Mouse (Mus musculus) MEL (cell line): ENCODE data around the gene Gm10840. TPM values are rescaled to one million over a fixed set of nuclear protein-coding genes. Genes with fewer than 3 reads are reported as not detected.

ENCODE experiments used
- DNase-seq: peaks from one replicate; pipeline ENCODE4 v3.0.0; 2011; ENCODE audit warnings: low read depth, low spot score
- H3K27ac ChIP-seq: 2 replicates; pipeline ENCODE4 v1.5.1; 2012; ENCODE audit warnings: low read depth, mild to moderate bottlenecking, control low read depth, low read length, moderate library complexity; ENCODE audit not compliant: control insufficient read depth
- H3K27me3 ChIP-seq, 2 experiments: fragments of 150-350 bp in 1 of 2; sonication (generic) in 1 of 2; 2 replicates each; pipeline ENCODE4 v1.6.1; 2012; ENCODE audit warnings: low read length in 2 of 2, mild to moderate bottlenecking in 2 of 2, improper control_type of control experiment in 1 of 2, moderate library complexity in 1 of 2; ENCODE audit not compliant: insufficient read depth in 2 of 2, control insufficient read depth in 1 of 2
- H3K36me3 ChIP-seq, 2 experiments: 2 replicates each; pipeline ENCODE4 v1.6.1; 2012 to 2014; ENCODE audit warnings: low read length in 2 of 2, improper control_type of control experiment in 1 of 2, inconsistent platforms in 1 of 2, mild to moderate bottlenecking in 1 of 2; ENCODE audit not compliant: insufficient read depth in 2 of 2, control insufficient read depth in 1 of 2
- H3K4me1 ChIP-seq, 2 experiments: fragments of 150-350 bp in 1 of 2; sonication (generic) in 1 of 2; 2 replicates each; pipeline ENCODE4 v1.6.1; 2012; ENCODE audit warnings: low read length in 2 of 2, improper control_type of control experiment in 1 of 2, mild to moderate bottlenecking in 1 of 2; ENCODE audit not compliant: insufficient read depth in 2 of 2, control insufficient read depth in 1 of 2
- H3K4me3 ChIP-seq, 2 experiments: fragments of 150-350 bp in 1 of 2; sonication (generic) in 1 of 2; 2 replicates each; pipeline ENCODE4 v1.5.1; 2012; ENCODE audit warnings: low read depth in 2 of 2, low read length in 2 of 2, mild to moderate bottlenecking in 2 of 2, moderate library complexity in 2 of 2, control low read depth in 1 of 2, improper control_type of control experiment in 1 of 2; ENCODE audit not compliant: control insufficient read depth in 1 of 2, insufficient read depth in 1 of 2
- H3K79me2 ChIP-seq: 2 replicates; pipeline ENCODE4 v1.6.1; 2012; ENCODE audit warnings: mild to moderate bottlenecking, low read length, moderate library complexity; ENCODE audit not compliant: control insufficient read depth, poor library complexity, insufficient read depth
- H3K9ac ChIP-seq: 2 replicates; pipeline ENCODE4 v1.6.1; 2012; ENCODE audit warnings: low read depth, mild to moderate bottlenecking, control low read depth, low read length, moderate library complexity; ENCODE audit not compliant: control insufficient read depth, poor library complexity, severe bottlenecking
- H3K9me3 ChIP-seq: fragments of 150-350 bp; sonication (generic); replicated peaks from 2 replicates; pipeline ENCODE4 v1.6.1; 2012; ENCODE audit warnings: mild to moderate bottlenecking, low read length, improper control_type of control experiment, moderate library complexity; ENCODE audit not compliant: insufficient read depth
- BHLHE40 ChIP-seq: IDR thresholded peaks from 2 replicates; pipeline ENCODE4 v1.6.1; 2012; ENCODE audit warnings: low read depth, mild to moderate bottlenecking, inconsistent platforms, low read length, improper control_type of control experiment, borderline replicate concordance
- CTCF ChIP-seq, 3 experiments: IDR thresholded peaks in 2 of 3; conservative IDR thresholded peaks in 1 of 3; 2 replicates each; pipeline ENCODE4 v1.5.1; 2011 to 2012; ENCODE audit warnings: low read length in 3 of 3, low read depth in 2 of 3, mild to moderate bottlenecking in 2 of 3, improper control_type of control experiment in 1 of 3, inconsistent platforms in 1 of 3, mixed read lengths in 1 of 3, moderate library complexity in 1 of 3; ENCODE audit not compliant: control insufficient read depth in 1 of 3, insufficient read depth in 1 of 3, poor library complexity in 1 of 3, severe bottlenecking in 1 of 3
- ELF1 ChIP-seq: IDR thresholded peaks from 2 replicates; pipeline ENCODE4 v1.6.1; 2014; ENCODE audit warnings: low read depth, mild to moderate bottlenecking, inconsistent platforms, low read length, improper control_type of control experiment, moderate library complexity
- EP300 ChIP-seq, 2 experiments: IDR thresholded peaks; 2 replicates each; pipeline ENCODE4 v1.6.1; 2011; ENCODE audit warnings: improper control_type of control experiment in 2 of 2, low read length in 2 of 2, low read depth in 1 of 2, mild to moderate bottlenecking in 1 of 2
- GABPA ChIP-seq: IDR thresholded peaks from 2 replicates; pipeline ENCODE4 v1.6.1; 2012; ENCODE audit warnings: low read depth, mild to moderate bottlenecking, inconsistent platforms, low read length, improper control_type of control experiment, moderate library complexity
- GATA1 ChIP-seq: IDR thresholded peaks from 2 replicates; pipeline ENCODE4 v1.6.1; 2011; ENCODE audit warnings: low read depth, low read length, improper control_type of control experiment
- HCFC1 ChIP-seq: IDR thresholded peaks from 2 replicates; pipeline ENCODE4 v1.6.1; 2012; ENCODE audit warnings: low read depth, mild to moderate bottlenecking, inconsistent platforms, low read length, improper control_type of control experiment, moderate library complexity
- KAT2A ChIP-seq: conservative IDR thresholded peaks from 2 replicates; pipeline ENCODE4 v1.6.1; 2012; ENCODE audit warnings: low read depth, low read length, improper control_type of control experiment, inconsistent platforms
- MAFK ChIP-seq: IDR thresholded peaks from 2 replicates; pipeline ENCODE4 v1.6.1; 2011; ENCODE audit warnings: low read depth, mild to moderate bottlenecking, low read length, improper control_type of control experiment, borderline replicate concordance
- MAX ChIP-seq: IDR thresholded peaks from 2 replicates; pipeline ENCODE4 v1.6.1; 2011; ENCODE audit warnings: low read length, improper control_type of control experiment
- MEF2A ChIP-seq: IDR thresholded peaks from 2 replicates; pipeline ENCODE4 v1.6.1; 2014; ENCODE audit warnings: low read depth, mild to moderate bottlenecking, inconsistent platforms, low read length, improper control_type of control experiment; ENCODE audit not compliant: poor library complexity, insufficient replicate concordance, severe bottlenecking; ENCODE audit errors: extremely low read depth
- MYB ChIP-seq: IDR thresholded peaks from 2 replicates; pipeline ENCODE4 v1.6.1; 2011; ENCODE audit warnings: mild to moderate bottlenecking, low read depth, low read length, improper control_type of control experiment
- NELFE ChIP-seq: IDR thresholded peaks from 2 replicates; pipeline ENCODE4 v1.6.1; 2011; ENCODE audit warnings: low read depth, low read length, improper control_type of control experiment
- NRF1 ChIP-seq: IDR thresholded peaks from 2 replicates; pipeline ENCODE4 v1.6.1; 2014; ENCODE audit warnings: low read depth, mild to moderate bottlenecking, inconsistent platforms, low read length, improper control_type of control experiment, moderate library complexity; ENCODE audit not compliant: poor library complexity, insufficient read depth, severe bottlenecking
- POLR2A ChIP-seq, 2 experiments: IDR thresholded peaks; 2 replicates each; pipeline ENCODE4 v1.6.1; 2011 to 2012; ENCODE audit warnings: low read length in 2 of 2, mild to moderate bottlenecking in 2 of 2, control low read depth in 1 of 2, improper control_type of control experiment in 1 of 2, low read depth in 1 of 2, moderate library complexity in 1 of 2; ENCODE audit not compliant: control insufficient read depth in 1 of 2, insufficient read depth in 1 of 2, poor library complexity in 1 of 2
- RAD21 ChIP-seq: IDR thresholded peaks from 2 replicates; pipeline ENCODE4 v1.6.1; 2011; ENCODE audit warnings: mild to moderate bottlenecking, low read depth, low read length, improper control_type of control experiment
- RCOR1 ChIP-seq: IDR thresholded peaks from 2 replicates; pipeline ENCODE4 v1.6.1; 2012; ENCODE audit warnings: low read depth, mild to moderate bottlenecking, inconsistent platforms, low read length, improper control_type of control experiment
- SIN3A ChIP-seq: IDR thresholded peaks from 2 replicates; pipeline ENCODE4 v1.6.1; 2012; ENCODE audit warnings: low read length, improper control_type of control experiment, inconsistent platforms
- SMC3 ChIP-seq: IDR thresholded peaks from 2 replicates; pipeline ENCODE4 v1.6.1; 2011; ENCODE audit warnings: low read depth, low read length, improper control_type of control experiment
- TAL1 ChIP-seq: IDR thresholded peaks from 2 replicates; pipeline ENCODE4 v1.6.1; 2012; ENCODE audit warnings: mild to moderate bottlenecking, inconsistent platforms, low read length, moderate library complexity, mixed read lengths
- TBP ChIP-seq: IDR thresholded peaks from 2 replicates; pipeline ENCODE4 v1.8.0; 2011; ENCODE audit warnings: low read depth, low read length, improper control_type of control experiment
- TCF12 ChIP-seq: IDR thresholded peaks from 2 replicates; pipeline ENCODE4 v1.6.1; 2014; ENCODE audit warnings: low read depth, mild to moderate bottlenecking, inconsistent platforms, low read length, improper control_type of control experiment, moderate library complexity
- USF2 ChIP-seq, 2 experiments: IDR thresholded peaks; 2 replicates each; pipeline ENCODE4 v1.6.1; 2011 to 2012; ENCODE audit warnings: improper control_type of control experiment in 2 of 2, low read length in 2 of 2, borderline replicate concordance in 1 of 2, inconsistent platforms in 1 of 2, low read depth in 1 of 2, mild to moderate bottlenecking in 1 of 2; ENCODE audit not compliant: insufficient read depth in 1 of 2
- ZC3H11A ChIP-seq: IDR thresholded peaks from 2 replicates; pipeline ENCODE4 v1.6.1; 2012; ENCODE audit warnings: low read depth, mild to moderate bottlenecking, inconsistent platforms, low read length, improper control_type of control experiment
- ZKSCAN1 ChIP-seq: IDR thresholded peaks from 2 replicates; pipeline ENCODE4 v1.6.1; 2012; ENCODE audit warnings: low read depth, mild to moderate bottlenecking, inconsistent platforms, low read length, improper control_type of control experiment, moderate library complexity
- polyA plus RNA-seq, 2 experiments: library from polyadenylated mRNA; stranded (reverse) in 1 of 2; unstranded in 1 of 2; fragments of >175 nt in 1 of 2; fragments of >200 nt in 1 of 2; gene quantifications; 2 replicates each; pipeline versions ENCODE4 v1.2.1 to v1.2.4; 2012; ENCODE audit warnings: low replicate concordance in 2 of 2, low read depth in 1 of 2; ENCODE audit not compliant: insufficient read length in 2 of 2, insufficient read depth in 1 of 2, missing spikeins in 1 of 2
- total RNA-seq: library from RNA; depleted of rRNA; stranded (reverse); fragments of 300-350 nt; gene quantifications from 2 replicates; pipeline ENCODE4 v1.2.3, GENCODE M21; 2012

Gene Gm10840
- total and polyA plus RNA-seq, 3 experiments: not detected

DNA sequence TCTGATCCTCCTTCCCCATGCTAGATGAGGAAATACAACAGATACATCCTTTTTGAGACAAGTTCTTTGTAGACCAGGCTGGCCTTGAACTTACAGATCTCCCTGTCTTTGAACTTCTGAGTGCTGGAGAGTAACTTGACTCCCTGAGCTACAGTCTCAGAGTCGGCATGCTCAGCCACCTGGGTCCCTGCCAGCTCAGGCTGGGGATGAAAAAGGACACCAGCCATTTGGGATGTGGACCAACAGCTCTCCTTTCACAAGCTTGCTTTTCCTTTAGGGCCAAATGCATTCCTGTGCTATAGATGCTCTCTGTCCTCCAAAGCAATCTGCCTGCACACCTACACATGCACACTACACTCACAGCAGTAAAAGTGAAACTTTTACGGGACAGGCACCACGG lies 14.4 kb downstream of the Gm10840 start:
- Histone ChIP-seq H3K79me2 (no peaks in the 10 kb centered on the region), H3K36me3 (peaks cover 0 to 47% of the 10 kb centered on the region in 2 experiments; a peak in 3 of 4 replicates), H3K27me3 (no peaks in the 10 kb centered on the region), H3K27ac (no peak overlapping the region), H3K9me3 (no peaks in the 10 kb centered on the region), H3K9ac (no peak overlapping the region), H3K4me3 (no peak overlapping the region), H3K4me1 (peaks cover 28 to 48% of the 10 kb centered on the region in 2 experiments)
- TF ChIP-seq TBP (no peak), MYB (no peak), CTCF (IDR thresholded peaks at IDR 0.05 in 2 of 3, conservative IDR thresholded peaks at IDR 0.05 in 1 of 3; ENCODE audit: control insufficient read depth in 1 of 3, insufficient read depth in 1 of 3, low read depth in 2 of 3, low read length in 3 of 3, poor library complexity in 1 of 3, severe bottlenecking in 1 of 3) (no peak), TCF12 (no peak), SMC3 (no peak), GATA1 (no peak), ZKSCAN1 (no peak), ZC3H11A (no peak), NELFE (no peak), GABPA (no peak), NRF1 (no peak), RAD21 (no peak), TAL1 (no peak), EP300 (IDR thresholded peaks at IDR 0.05; ENCODE audit: low read depth in 1 of 2, low read length in 2 of 2) (no peak), USF2 (IDR thresholded peaks at IDR 0.05; ENCODE audit: borderline replicate concordance in 1 of 2, insufficient read depth in 1 of 2, low read depth in 1 of 2, low read length in 2 of 2) (no peak), BHLHE40 (no peak), MAFK (no peak), MEF2A (no peak)
- DNase-seq: no peak

DNA sequence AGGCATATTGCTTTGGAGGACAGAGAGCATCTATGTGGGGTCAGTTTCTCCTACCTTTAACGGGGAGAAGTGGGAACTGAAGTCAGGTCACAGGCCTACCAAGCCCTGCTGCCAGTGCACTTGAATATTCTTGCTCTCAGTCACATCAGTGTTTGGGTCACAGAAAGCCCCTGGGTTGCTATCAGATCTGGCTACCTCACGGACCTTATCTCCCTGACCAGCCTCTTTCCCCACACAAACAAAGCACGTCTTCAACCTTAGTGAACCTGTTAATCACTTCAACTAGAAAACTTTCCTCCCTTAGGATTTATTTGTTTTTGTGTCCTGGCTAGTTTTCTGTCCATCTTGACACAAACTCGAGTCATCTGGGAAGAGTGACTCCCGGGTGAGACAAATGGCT lies 15.7 kb downstream of the Gm10840 start:
- H3K9me3 ChIP-seq: no peaks in the 10 kb centered on the region
- no peak for TF ChIP-seq ELF1
- TF ChIP-seq TAL1: no peak; the same call in 1 of the 2 replicates
- TF ChIP-seq NELFE: no peak
- no peak for TF ChIP-seq KAT2A
- no peak for TF ChIP-seq POLR2A (IDR thresholded peaks at IDR 0.05; ENCODE audit: control insufficient read depth in 1 of 2, insufficient read depth in 1 of 2, low read depth in 1 of 2, low read length in 2 of 2, poor library complexity in 1 of 2)
- no peak for TF ChIP-seq NRF1
- TF ChIP-seq MAX: no peak
- no peak for TF ChIP-seq TBP
- peak; percentile 50; the same call in 1 of the 2 replicates for TF ChIP-seq TCF12
- TF ChIP-seq RCOR1: 0 out of 2 replicates have a peak, but pooled peaks have one; percentile 53
- TF ChIP-seq GATA1: peak; percentile 71
- TF ChIP-seq SIN3A: no peak
- TF ChIP-seq HCFC1: no peak
- TF ChIP-seq, all 39 proteins: peak for 3
- H3K4me1 ChIP-seq: peaks cover 28 to 51% of the 10 kb centered on the region in 2 experiments
- no peak for DNase-seq
- peaks cover 0 to 47% of the 10 kb centered on the region in 2 experiments; a peak in 3 of 4 replicates for H3K36me3 ChIP-seq
- no peaks in the 10 kb centered on the region for H3K79me2 ChIP-seq
- H3K9ac ChIP-seq: no peak overlapping the region
- H3K27me3 ChIP-seq: no peaks in the 10 kb centered on the region
- no peak overlapping the region for H3K27ac ChIP-seq
- no peak overlapping the region for H3K4me3 ChIP-seq
